ENCODE assay signal across 10 mouse cellular contexts in genomic region chr9:102863876-102864545, GRCm38 (mm10). TPM values are rescaled to one million over a fixed set of nuclear protein-coding genes. Genes with fewer than 3 reads are reported as not detected.
DNase-seq lines count a peak whose midpoint lies in the region; ATAC-seq lines count a peak whose summit lies in the region.
"Had no signal": no experiment of that assay in that cellular context is flagged by ENCODE, and none has a peak within 500 bp of the region (broad histone marks: within the 10 kb centered on the region; RNA-seq: fewer than 3 reads in every experiment).

No protein-coding gene starts in this region.

- no peak overlapping the region for H3K4me2 ChIP-seq in midbrain, embryonic 13.5 days (replicated peaks)
- H3K4me2 ChIP-seq in midbrain, embryonic 15.5 days: no peak overlapping the region
- H3K4me2 ChIP-seq in hindbrain, embryonic 13.5 days: no peak overlapping the region
- no peak overlapping the region for H3K4me2 ChIP-seq in midbrain, embryonic 14.5 days (ENCODE audit: low read length)

- WGBS in midbrain, embryonic 13.5 days: 70% methylated on average over 14 of the region's 14 CpGs
- 64% methylated on average over 14 of the region's 14 CpGs for WGBS in midbrain, embryonic 15.5 days
- WGBS in hindbrain, embryonic 13.5 days: 52% methylated on average over 14 of the region's 14 CpGs
- 72% methylated on average over 14 of the region's 14 CpGs for WGBS in midbrain, embryonic 14.5 days

- H3K27me3 ChIP-seq in midbrain, embryonic 13.5 days: no peaks in the 10 kb centered on the region
- H3K27me3 ChIP-seq in midbrain, embryonic 15.5 days (replicated peaks): no peaks in the 10 kb centered on the region
- no peaks in the 10 kb centered on the region for H3K27me3 ChIP-seq in hindbrain, embryonic 13.5 days
- no peaks in the 10 kb centered on the region for H3K27me3 ChIP-seq in midbrain, embryonic 14.5 days (ENCODE audit: control insufficient read depth, insufficient read depth, low read length)
- H3K27me3 ChIP-seq: Patski had no signal

- H3K36me3 ChIP-seq in midbrain, embryonic 13.5 days: peaks cover 18% of the 10 kb centered on the region
- peaks cover 9% of the 10 kb centered on the region; the same call in 1 of the 2 replicates for H3K36me3 ChIP-seq in midbrain, embryonic 15.5 days (replicated peaks)
- peaks cover 14% of the 10 kb centered on the region for H3K36me3 ChIP-seq in hindbrain, embryonic 13.5 days
- peaks cover 14% of the 10 kb centered on the region; the same call in 1 of the 2 replicates for H3K36me3 ChIP-seq in midbrain, embryonic 14.5 days (ENCODE audit: control insufficient read depth, insufficient read depth, low read length)

- peak; percentile 90 to 92 for DNase-seq in frontal cortex, postnatal 36 days (ENCODE audit: low spot score in 2 of 2)
- peak; percentile 51 to 90 for DNase-seq in left cerebral cortex, adult 8-10 months (ENCODE audit: low spot score in 2 of 2)
- peak; percentile 26 for DNase-seq in midbrain, embryonic 14.5 days
- DNase-seq in spleen, adult 18-20 months: no peak

- no peak overlapping the region for H3K4me3 ChIP-seq in midbrain, embryonic 13.5 days (replicated peaks)
- no peak overlapping the region for H3K4me3 ChIP-seq in midbrain, embryonic 15.5 days
- no peak overlapping the region for H3K4me3 ChIP-seq in hindbrain, embryonic 13.5 days
- no peak overlapping the region for H3K4me3 ChIP-seq in midbrain, embryonic 14.5 days (replicated peaks; ENCODE audit: low read depth, low read length)
- H3K4me3 ChIP-seq: erythroblast, embryonic 14.5 days had no signal

- peaks cover 26% of the 10 kb centered on the region for H3K4me1 ChIP-seq in midbrain, embryonic 13.5 days (replicated peaks)
- peaks cover 16% of the 10 kb centered on the region for H3K4me1 ChIP-seq in midbrain, embryonic 15.5 days
- H3K4me1 ChIP-seq in hindbrain, embryonic 13.5 days (replicated peaks): peaks cover 49% of the 10 kb centered on the region
- peaks cover 2% of the 10 kb centered on the region; the same call in 1 of the 2 replicates for H3K4me1 ChIP-seq in midbrain, embryonic 14.5 days (ENCODE audit: control insufficient read depth, insufficient read depth, low read length)

- peak overlapping the region; percentile 59 for H3K27ac ChIP-seq in midbrain, embryonic 13.5 days
- no peak overlapping the region for H3K27ac ChIP-seq in midbrain, embryonic 15.5 days
- peak overlapping the region; percentile 30; the same call in 1 of the 2 replicates for H3K27ac ChIP-seq in hindbrain, embryonic 13.5 days
- H3K27ac ChIP-seq in midbrain, embryonic 14.5 days (replicated peaks; ENCODE audit: low read depth, low read length): no peak overlapping the region

- peak; percentile 43; the same call in 1 of the 2 replicates for ATAC-seq in midbrain, embryonic 13.5 days
- ATAC-seq in midbrain, embryonic 15.5 days (replicated peaks): no peak
- no peak for ATAC-seq in hindbrain, embryonic 13.5 days (ENCODE audit: low FRiP score)
- no peak for ATAC-seq in midbrain, embryonic 14.5 days (ENCODE audit: low FRiP score, low TSS enrichment)
- ATAC-seq in erythroid progenitor cell, adult 5-6 weeks (replicated peaks; ENCODE audit: low FRiP score, poor library complexity, severe bottlenecking): no peak
- ATAC-seq: Patski had no signal

- H3K9me3 ChIP-seq in midbrain, embryonic 13.5 days: no peaks in the 10 kb centered on the region
- H3K9me3 ChIP-seq in midbrain, embryonic 15.5 days: no peaks in the 10 kb centered on the region
- H3K9me3 ChIP-seq in hindbrain, embryonic 13.5 days: no peaks in the 10 kb centered on the region
- H3K9me3 ChIP-seq in midbrain, embryonic 14.5 days (ENCODE audit: control insufficient read depth, low read length): no peaks in the 10 kb centered on the region

- no peak overlapping the region for H3K9ac ChIP-seq in midbrain, embryonic 13.5 days (replicated peaks)
- H3K9ac ChIP-seq in midbrain, embryonic 15.5 days: no peak overlapping the region
- no peak overlapping the region for H3K9ac ChIP-seq in hindbrain, embryonic 13.5 days
- H3K9ac ChIP-seq in midbrain, embryonic 14.5 days (replicated peaks; ENCODE audit: low read length): no peak overlapping the region

RNA-seq across cellular contexts. Expression of gene Ryk, which starts 29.3 kb away (rescaled TPM):
- polyA plus RNA-seq in midbrain, embryonic 13.5 days (2015; fragmentation: Nextera tagmentation; extraction: Ambion mirVana): 10.8 and 14.5 TPM in 2 replicates
- 12.5 and 14.1 TPM in 2 replicates for polyA plus RNA-seq in midbrain, embryonic 15.5 days (2015; fragmentation: Nextera tagmentation; extraction: Ambion mirVana)
- polyA plus RNA-seq in hindbrain, embryonic 13.5 days (2015; fragmentation: Nextera tagmentation; extraction: Ambion mirVana): 10.9 and 11.0 TPM in 2 replicates
- total RNA-seq in left cerebral cortex, adult 8-10 months (2022): 10 to 100 TPM; 32.7 to 36.9 (median 34.2) TPM
- polyA plus RNA-seq in midbrain, embryonic 14.5 days (2014; fragmentation: Nextera tagmentation; extraction: Ambion mirVana): 15.5 and 18.5 TPM in 2 replicates
- total RNA-seq in erythroid progenitor cell, adult 5-6 weeks (2015; ENCODE audit: low replicate concordance): 2.2 and 2.9 TPM in 2 replicates
- 1.3 and 1.9 TPM in 2 replicates for total RNA-seq in erythroid progenitor cell, adult 5-6 weeks (2017; ENCODE audit: low replicate concordance)

Comparison
In these comparisons a context has a peak if more than half of its experiments do, and no peak if none do; other contexts are left out.
1. H3K27ac ChIP-seq: peak in midbrain, embryonic 13.5 days (single experiment) and hindbrain, embryonic 13.5 days (single experiment); none in midbrain, embryonic 15.5 days (single experiment) and midbrain, embryonic 14.5 days (single experiment).
2. DNase-seq: peak in frontal cortex, postnatal 36 days (2 of 2), left cerebral cortex, adult 8-10 months (2 of 2) and midbrain, embryonic 14.5 days (single experiment); none in spleen, adult 18-20 months (0 of 2).